Mouse (Mus musculus) 416B (cell line): ENCODE measurements around the gene Ghdc.

Experiments used
- DNase-seq: peaks from one replicate; pipeline ENCODE4 v3.0.0; 2011; ENCODE audit warnings: low read depth

Gene Ghdc

GRCm38 (mm10) chr11:100746546-100746945 lies 24.2 kb downstream of the Ghdc start:
- no peak for DNase-seq

- DNase-seq: peak; percentile 71
Measured at GRCm38 (mm10) chr11:100745085-100745484, 25.7 kb downstream of the Ghdc start.

GRCm38 (mm10) chr11:100741348-100741747 lies 29.4 kb downstream of the Ghdc start:
- no peak for DNase-seq

- no peak for DNase-seq
Measured at GRCm38 (mm10) chr11:100738749-100739148, 32.0 kb downstream of the Ghdc start.

- peak; percentile 100 for DNase-seq
Measured at GRCm38 (mm10) chr11:100738066-100738604, 32.6 kb downstream of the Ghdc start, which contains the start of gene Rab5c. Gene Rab5c (minus strand): TSS chr11:100738215.

GRCm38 (mm10) chr11:100737105-100737733 lies 33.5 kb downstream of the Ghdc start:
- DNase-seq: peak; percentile 85

- DNase-seq: no peak
Measured at GRCm38 (mm10) chr11:100736746-100737080, 34.0 kb downstream of the Ghdc start.

GRCm38 (mm10) chr11:100735954-100736745 lies 34.6 kb downstream of the Ghdc start:
- peak; percentile 78 for DNase-seq

- DNase-seq: peak; percentile 55
Measured at GRCm38 (mm10) chr11:100735134-100735865, 35.5 kb downstream of the Ghdc start.

- DNase-seq: peak; percentile 49
Measured at GRCm38 (mm10) chr11:100730477-100731205, 40.1 kb downstream of the Ghdc start.

- DNase-seq: no peak
Measured at GRCm38 (mm10) chr11:100729976-100730375, 40.8 kb downstream of the Ghdc start.

- DNase-seq: no peak
Measured at GRCm38 (mm10) chr11:100728601-100729000, 42.2 kb downstream of the Ghdc start.

GRCm38 (mm10) chr11:100727201-100727600 lies 43.6 kb downstream of the Ghdc start:
- no peak for DNase-seq

GRCm38 (mm10) chr11:100724919-100725512 lies 45.7 kb downstream of the Ghdc start:
- DNase-seq: peak; percentile 36

- DNase-seq: no peak
Measured at GRCm38 (mm10) chr11:100722493-100723028, 48.2 kb downstream of the Ghdc start.

GRCm38 (mm10) chr11:100721776-100722492 lies 48.8 kb downstream of the Ghdc start:
- peak; percentile 44 for DNase-seq

- DNase-seq: peak; percentile 89
Measured at GRCm38 (mm10) chr11:100721254-100721653, 49.5 kb downstream of the Ghdc start.

GRCm38 (mm10) chr11:100720345-100720744 lies 50.4 kb downstream of the Ghdc start:
- DNase-seq: peak; percentile 72

GRCm38 (mm10) chr11:100719893-100720292 lies 50.9 kb downstream of the Ghdc start:
- DNase-seq: no peak

GRCm38 (mm10) chr11:100719312-100719711 lies 51.4 kb downstream of the Ghdc start:
- DNase-seq: peak; percentile 25
